Mouse (Mus musculus) fat pad, adult 2 months (tissue): ENCODE results near the gene Gm3012.
"Not testable (repeated sequence)": the region's sequence is repeated elsewhere in the genome, so short reads cannot be mapped to it uniquely, and the experiment has no call there.

ENCODE experiments used
- DNase-seq: peaks from one replicate; pipeline ENCODE4 v3.0.0-alpha.2; 2011; ENCODE audit warnings: low read depth, low spot score; ENCODE audit errors: extremely low read depth

The Gm3012 gene

DNA sequence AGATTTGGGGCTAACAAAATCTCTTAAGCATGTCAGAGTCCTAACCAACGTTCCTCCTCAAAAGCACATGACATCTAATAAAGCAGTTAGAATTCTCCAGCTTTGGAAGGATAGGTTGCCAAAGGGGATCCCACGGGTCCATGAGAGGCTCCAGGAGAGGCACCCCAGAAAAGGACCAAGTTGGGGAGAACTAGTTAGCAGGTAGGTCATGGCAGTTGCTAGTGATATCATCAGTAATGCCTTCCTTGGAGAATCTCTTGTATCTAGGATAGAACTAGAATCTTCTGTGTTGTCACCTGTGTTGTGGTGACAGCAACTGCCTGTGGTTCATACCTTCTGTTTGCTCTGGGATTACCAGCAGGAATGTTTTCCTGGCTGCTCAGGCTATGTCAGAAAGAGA lies at the start of gene Gm3012:
Gene Gm3012, plus strand, starts transcription at position 301 of the 400 bp plus-strand sequence.
- not testable (repeated sequence) for DNase-seq

DNA sequence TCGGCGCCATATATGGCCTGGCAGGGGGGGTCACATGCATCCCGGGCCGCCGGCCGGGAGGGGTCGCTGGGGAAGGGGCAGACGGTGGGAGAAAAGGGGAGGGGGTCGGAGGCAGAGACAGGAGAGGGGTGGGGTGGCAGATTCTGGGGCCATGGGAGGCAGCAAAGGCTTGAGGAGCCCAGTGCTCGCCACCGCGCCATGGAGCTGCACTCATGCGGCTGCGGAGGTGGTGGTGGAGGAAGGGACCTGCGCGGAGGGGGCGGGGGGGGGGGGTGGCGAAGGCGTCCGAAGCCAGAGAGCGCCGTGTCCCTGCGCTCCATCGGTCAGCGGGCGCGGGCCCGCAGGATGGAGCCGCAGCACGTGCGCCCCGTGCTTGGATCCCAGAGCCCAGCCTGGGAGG lies 17.4 kb downstream of the Gm3012 start, which contains the start of gene Gm3020:
Gene Gm3020, plus strand, starts transcription at position 301 of the 400 bp plus-strand sequence.
- DNase-seq = not testable (repeated sequence)

DNA sequence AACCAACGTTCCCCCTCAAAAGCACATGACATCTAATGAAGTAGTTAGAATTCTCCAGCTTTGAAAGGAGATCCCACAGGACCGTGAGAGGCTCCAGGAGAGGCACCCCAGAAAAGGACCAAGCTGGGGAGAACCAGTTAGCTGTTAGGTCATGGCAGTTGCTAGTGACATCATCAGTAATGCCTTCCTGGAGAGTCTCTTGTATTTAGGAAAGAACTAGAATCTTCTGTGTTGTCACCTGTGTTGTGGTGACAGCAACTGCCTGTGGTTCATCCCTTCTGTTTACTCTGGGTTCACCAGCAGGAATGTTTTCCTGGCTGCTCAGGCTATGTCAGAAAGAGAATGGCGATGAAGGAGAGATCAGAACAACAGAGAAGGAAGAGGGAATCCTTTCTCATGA lies 54.2 kb downstream of the Gm3012 start, which contains the start of gene Gm3043:
Gene Gm3043, plus strand, starts transcription at position 301 of the 400 bp plus-strand sequence.
- DNase-seq = not testable (repeated sequence)
